Mouse (Mus musculus) MN1 (cell line): ENCODE results near the gene Lrig1.
"Not testable (repeated sequence)": the region's sequence is repeated elsewhere in the genome, so short reads cannot be mapped to it uniquely, and the experiment has no call there.

Source experiments
- DNase-seq: peaks from one replicate; pipeline ENCODE4 v3.0.0-alpha.2; 2016; ENCODE audit warnings: low spot score

Gene Lrig1

GRCm38 (mm10) chr6:94575526-94576166 lies 124.3 kb downstream of the Lrig1 start:
- no peak for DNase-seq

- DNase-seq, result no peak
Measured at GRCm38 (mm10) chr6:94568040-94568439, 131.9 kb downstream of the Lrig1 start.

- no peak for DNase-seq
Measured at GRCm38 (mm10) chr6:94565766-94566165, 134.2 kb downstream of the Lrig1 start.

- no peak for DNase-seq
Measured at GRCm38 (mm10) chr6:94563203-94563940, 136.6 kb downstream of the Lrig1 start.

- DNase-seq, result no peak
Measured at GRCm38 (mm10) chr6:94561346-94561745, 138.6 kb downstream of the Lrig1 start.

- no peak for DNase-seq
Measured at GRCm38 (mm10) chr6:94560896-94561295, 139.1 kb downstream of the Lrig1 start.

GRCm38 (mm10) chr6:94558603-94559002 lies 141.4 kb downstream of the Lrig1 start:
- DNase-seq, result not testable (repeated sequence)
